Mouse (Mus musculus): ENCODE measurements around the gene Rora.
"Not testable (repeated sequence)": the region's sequence is repeated elsewhere in the genome, so short reads cannot be mapped to it uniquely, and the experiment has no call there.

Rora gene

DNA sequence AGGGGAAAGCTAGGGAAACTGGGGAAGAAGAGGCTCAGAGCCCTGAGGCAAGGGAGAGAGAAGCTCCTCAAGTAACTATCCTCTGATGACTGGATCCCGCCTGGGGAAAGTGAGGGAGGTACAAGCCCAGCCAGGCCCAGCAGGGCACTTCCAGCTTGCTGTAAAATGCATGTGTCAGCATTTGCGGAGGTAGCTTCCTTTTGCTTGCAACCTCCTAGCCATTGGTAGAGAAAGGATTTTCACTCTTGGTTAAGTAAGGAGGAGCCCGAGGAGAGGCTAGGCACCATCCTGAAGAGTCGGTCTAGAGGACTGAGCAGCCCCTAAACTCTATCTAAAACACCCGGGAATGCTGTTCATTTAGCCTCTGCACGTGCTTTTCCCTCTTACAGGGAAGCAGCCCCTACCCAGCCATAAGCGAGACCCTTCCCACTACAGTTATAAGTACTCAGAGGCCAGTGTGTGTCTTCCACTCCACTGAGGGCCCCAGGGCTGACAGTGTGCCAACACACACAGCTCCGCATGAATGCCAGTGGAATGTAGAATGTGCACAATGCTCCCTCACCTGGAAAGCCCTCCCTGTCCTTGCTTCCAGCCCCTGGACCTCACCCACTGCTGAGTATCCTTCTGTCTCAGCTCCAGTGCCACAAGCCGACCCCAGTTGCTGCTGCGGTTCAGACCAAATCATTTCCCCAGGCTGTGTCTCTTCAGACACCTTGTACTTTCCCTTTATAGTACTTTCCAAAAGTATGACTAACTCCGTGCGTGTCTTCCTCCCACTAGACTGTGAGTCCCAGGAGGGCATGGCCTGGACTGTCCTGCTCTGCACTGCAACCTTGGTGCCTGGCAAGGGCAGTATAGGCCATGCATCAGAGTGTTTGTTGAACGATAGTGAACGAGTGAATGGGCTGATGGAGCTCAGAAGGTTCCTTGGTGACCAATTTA lies 431.4 kb downstream of the Rora start:
- DNase-seq (ENCODE audit: low read depth, low spot score), result no peak

DNA sequence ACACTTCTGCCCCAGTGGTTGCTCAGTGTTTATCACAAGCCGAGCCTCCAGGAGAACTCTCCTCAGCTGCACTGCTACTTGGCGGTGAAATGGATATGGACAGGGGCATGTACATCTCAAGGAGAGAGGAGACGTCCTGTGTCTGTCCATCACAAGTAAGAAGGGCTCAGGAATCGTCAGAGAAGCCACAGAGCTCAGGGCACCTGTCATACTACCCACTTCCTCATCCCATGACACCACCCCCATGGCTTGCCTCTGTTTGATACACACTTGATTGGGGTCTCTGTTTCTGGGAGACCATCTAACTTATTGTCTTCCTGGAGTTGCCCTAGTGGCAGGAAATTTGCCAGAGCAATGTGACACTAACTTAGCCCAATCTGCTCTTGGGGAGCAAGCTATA lies 433.3 kb downstream of the Rora start:
- DNase-seq (ENCODE audit: low read depth, low spot score), result no peak

DNA sequence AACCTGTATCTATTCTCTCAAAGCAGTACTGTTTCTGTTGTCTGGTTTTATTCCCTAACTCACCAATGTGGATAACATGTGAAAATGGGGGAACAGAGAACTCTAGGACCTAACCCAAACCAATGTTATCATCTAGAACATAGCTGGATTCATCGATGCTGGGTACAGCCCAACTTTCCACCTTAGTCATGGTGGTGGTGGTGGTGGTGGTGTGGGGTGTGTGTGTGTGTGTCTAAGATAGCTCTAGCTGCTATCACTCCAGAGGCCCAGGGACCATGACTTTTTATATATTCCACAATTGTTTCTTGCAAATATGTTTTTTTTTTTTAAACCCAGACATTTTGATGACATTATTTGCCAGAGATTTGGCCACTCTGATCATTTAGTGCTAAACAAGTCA lies 433.7 kb downstream of the Rora start:
- no peak for DNase-seq (ENCODE audit: low read depth, low spot score)

DNA sequence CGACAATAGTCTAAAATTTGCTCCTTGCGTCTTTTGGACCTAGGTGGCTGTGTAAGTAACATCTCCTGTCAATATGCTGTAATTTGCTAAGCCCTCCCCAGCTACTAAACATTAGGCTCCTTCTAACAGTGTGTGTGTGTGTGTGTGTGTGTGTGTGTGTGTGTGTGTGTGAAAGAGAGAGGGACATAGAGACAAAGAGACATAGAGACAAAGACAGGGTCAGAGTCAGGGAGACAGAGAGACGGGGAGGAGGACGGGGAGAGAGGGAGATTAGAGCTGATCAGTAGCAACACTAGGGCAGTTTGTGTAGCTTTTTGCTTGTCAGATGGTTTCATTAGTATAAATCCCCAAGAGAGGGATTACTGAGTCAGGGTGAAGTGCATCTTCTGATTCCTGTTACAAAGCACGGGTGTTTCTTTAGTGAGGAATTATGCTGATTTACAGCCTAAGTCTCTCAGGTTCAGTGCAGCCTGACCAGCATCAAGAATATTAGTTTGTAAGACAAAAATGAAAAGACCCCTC lies 437.2 kb downstream of the Rora start:
- DNase-seq (ENCODE audit: low read depth, low spot score), result no peak

DNA sequence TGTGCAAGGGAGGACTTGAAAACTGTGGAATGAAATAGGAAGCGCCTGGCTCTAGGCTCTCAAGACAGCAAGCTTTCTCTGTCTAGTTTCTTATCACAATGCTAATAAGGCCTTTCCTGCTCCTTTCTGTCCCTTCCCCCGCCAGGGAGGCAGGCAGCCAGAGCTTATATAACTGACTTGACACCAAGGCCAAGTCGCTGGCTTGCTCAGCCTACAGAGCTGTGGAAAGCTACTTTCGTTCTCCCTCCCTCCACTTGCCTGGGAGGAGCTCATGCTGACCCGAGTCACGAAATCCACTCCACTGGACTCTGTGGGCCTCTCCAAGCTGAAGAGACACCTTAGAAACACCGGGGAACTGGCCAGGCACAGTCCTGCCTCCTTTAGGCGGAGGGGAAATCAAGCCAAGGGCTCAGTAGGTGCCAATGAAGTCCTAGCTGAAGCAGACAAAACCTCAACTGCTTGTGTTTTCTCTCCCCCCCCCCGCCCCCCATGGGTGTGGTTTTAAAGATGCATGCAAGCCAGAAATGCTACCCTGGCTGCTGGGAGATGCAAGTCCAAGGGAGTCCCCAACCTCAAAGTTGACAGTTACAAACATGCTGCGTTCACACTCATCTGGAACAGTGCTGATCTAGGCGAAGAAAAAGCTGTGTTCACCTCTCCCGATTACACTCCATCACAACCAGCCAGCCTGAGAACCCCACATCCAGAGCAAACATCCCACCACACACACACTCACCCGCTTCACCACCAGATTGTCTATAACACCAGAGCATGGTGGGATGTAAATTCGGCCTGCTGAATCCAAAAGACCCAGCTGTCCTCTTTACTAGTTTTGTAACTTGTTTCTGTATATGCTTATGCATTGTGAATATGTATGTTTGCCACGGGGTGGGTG lies 438.8 kb downstream of the Rora start:
- DNase-seq (ENCODE audit: low read depth, low spot score), result no peak

DNA sequence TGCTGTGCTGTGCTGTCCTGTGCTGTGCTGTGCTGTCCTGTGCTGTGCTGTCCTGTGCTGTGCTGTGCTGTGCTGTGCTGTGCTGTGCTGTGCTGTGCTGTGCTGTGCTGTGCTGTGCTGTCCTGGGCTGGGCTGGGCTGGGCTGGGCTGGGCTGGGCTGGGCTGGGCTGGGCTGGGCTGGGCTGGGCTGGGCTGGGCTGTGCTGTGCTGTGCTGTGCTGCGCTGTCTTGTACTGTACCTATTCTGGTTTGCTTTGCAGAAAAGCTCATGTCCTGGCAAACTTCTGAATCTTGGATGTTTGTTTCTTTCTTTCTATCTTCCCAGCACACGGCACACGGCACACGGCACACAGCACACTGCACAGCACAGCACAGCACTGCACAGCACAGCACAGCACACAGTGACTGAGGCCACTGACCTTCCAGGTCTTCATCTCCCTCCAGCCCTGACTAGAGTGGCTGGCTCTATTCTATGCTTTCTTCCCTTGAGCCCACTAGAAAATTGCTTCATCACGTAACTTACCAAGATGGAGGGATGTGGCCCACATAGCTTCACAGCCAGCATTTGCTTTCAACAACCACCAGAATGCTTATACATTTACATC lies 446.7 kb downstream of the Rora start:
- not testable (repeated sequence) for DNase-seq (ENCODE audit: low read depth, low spot score)

DNA sequence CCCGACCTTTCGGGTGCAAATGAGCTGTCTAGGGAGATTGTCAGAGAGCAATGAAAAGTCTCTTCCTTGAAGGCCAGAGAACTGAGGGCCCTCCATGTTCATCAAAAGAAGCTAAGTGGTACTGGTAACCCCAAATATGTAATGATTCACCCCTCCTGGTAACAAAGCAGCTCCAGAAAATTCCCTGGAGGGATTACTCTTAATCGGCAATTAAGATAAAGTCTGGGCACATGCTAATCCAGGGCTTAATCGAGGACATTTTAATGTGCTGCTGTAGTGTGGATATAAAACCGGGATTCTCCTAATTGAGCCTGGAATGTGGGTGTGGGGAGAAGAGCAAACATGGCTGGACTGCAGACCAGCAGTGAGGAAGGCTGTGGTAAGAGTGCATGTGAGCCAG lies 450.7 kb downstream of the Rora start:
- DNase-seq (ENCODE audit: low read depth, low spot score), result no peak

DNA sequence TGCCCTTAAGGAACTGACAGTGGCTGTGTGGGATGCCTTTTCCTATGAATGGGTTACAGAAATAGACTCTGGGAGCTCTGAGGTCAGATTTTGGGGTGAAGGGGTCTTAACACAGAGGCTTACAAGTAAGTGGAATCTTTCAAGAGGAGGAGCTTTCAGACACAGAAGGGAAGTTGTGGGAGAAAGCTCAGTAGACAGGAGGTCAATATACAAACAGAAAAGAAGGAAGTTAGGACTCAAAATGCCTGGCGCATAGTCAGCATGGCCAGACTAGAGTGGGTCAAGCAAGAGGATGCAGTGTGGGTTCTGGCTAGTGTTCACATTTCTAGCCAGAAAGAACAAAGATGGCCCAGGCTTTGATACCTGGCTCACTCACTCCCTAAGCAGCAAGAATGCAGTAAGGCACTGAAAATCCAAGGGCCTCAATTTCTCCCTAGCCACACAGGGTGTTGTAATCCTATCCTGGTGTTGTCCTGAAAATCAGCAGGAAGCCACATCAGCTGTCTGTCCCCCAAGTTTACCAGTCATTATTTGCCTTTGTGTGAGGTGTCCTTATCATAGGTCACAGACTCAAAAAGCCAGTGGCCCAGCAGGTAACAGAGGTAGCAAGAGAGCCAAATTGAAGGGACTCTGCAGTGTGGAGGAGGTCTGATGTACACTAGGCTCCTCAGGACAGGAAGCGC lies 456.2 kb downstream of the Rora start:
- no peak for DNase-seq (ENCODE audit: low read depth, low spot score)

DNA sequence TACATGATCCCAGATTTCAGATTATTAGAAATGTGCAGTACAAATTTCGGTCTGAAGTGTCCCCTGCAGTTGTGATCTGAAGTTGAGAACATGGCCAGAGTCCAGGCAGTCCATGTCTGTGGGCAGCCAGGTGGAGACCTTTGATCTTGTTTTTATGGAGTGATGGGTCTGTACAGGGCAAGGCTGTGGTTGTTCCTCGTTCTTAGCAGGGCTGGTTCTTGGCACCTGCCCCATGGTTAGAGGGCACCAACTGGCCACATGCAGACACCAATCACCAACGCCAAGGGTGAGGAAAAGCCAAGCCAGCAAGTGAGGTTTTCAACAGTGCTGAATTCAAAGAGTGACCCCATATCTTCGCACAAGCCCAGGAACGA lies 456.7 kb downstream of the Rora start:
- no peak for DNase-seq (ENCODE audit: low read depth, low spot score)

DNA sequence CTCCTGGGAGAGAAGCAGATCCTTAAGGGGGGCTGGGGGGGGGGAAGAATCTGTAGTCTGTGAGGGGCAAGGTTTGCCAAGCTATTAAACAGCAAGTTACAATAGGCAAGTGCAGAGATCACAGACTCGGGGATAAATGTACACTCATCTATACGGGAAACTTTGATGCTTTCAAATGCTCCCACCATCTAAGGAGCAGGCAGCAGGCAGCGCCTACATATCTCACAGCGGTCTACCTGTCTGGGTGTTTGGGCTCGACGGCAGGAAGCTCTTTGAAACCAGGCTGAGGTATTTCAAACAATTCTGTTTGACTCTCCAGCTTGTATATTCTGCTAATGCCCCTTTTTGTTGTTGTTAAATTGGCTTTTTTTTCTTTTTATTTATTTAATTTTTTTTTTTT lies 457.1 kb downstream of the Rora start:
- DNase-seq (ENCODE audit: low read depth, low spot score), result no peak

DNA sequence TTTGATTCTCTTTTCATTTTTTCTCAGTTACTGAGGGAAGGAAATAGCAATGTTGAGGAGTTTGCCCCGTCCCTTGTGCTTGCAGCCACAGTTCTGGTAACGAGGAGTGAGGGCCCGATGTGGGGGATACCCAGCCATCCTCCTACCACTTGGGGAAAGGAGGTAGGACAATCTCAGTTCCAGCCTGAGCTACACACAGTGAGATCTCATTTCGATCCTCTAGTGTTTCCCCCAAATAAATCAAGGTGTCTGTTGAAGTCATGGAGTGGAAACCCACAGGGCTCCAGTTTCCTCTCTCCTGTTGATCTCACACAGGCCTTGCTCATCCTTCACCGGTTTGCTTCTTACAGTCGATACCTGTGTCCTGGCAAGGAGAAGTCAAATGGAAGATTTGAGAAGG lies 458.0 kb downstream of the Rora start:
- no peak for DNase-seq (ENCODE audit: low read depth, low spot score)

DNA sequence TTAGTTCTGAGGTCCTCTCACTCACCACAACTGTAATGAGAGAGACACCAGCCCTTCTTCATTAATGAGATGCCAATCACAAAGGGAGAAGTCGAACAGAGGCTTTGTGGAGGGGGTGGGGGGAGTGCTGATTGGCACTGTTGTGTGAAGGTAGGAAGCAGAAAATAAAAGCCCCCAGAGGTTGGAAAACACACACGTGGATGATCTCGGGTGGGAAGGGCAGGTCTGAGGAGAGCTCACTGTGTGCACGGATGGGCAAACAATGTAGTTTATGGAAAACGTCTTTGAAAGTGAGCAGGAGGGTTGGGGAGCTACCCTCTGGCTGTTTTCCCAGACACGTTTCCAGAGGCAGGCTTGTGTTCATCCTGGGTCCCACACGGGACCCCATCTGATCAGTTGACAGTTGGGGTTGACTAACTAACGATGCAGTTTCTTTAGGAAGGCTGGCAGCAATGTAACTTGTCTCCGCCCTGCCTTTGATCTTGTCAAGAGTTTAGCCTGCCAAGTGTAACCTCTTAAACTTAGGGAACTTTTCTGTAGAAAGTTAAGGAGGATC lies 460.9 kb downstream of the Rora start:
- DNase-seq (ENCODE audit: low read depth, low spot score), result no peak

DNA sequence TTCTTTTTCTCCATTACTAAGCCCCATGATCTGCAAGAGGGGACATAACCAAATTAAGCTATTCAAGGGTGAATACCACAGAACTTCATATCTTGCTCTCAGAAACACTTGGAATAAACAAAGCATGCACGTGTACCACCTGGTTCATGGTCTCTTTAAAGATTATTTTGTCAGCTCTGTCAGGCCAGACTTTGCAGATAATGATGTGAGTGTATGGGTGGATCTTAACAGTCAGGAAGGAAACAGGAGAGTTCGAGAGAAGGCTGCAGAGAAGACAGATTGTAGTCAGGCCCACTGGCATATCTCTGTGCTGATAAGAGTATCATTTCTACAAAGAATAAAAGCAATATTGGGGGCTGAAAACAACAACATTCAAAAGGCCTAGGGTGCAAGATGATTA lies 463.2 kb downstream of the Rora start:
- DNase-seq (ENCODE audit: low read depth, low spot score), result no peak

DNA sequence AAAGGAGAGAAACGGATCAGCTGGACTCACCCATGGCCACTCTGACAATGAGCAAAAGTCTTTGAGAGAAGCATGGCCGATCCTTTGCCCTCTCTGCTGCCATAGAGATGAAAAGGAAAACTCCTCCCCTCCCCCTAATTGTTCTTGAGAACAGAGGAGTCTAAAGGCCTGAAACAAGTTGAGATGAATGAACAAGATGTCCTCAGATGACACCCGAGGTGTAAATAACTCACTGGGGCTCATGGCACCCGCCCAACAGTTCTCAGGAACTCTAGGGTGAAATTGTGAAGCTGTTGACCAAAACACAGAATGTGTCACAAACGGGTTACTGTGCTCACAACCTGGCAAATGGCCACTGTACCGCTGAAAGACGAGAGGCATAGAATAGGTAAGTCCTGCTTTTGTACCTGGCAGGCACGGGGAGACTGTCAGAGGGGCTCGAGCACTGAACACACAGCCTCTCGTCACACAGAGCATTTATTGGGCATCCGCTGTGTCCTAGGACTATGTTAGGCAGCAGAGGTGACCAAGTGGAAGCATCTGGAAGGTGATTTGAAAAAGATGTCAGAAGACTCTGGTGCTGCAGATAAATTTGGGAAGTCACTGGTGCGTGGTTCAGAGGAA lies 467.6 kb downstream of the Rora start:
- no peak for DNase-seq (ENCODE audit: low read depth, low spot score)

DNA sequence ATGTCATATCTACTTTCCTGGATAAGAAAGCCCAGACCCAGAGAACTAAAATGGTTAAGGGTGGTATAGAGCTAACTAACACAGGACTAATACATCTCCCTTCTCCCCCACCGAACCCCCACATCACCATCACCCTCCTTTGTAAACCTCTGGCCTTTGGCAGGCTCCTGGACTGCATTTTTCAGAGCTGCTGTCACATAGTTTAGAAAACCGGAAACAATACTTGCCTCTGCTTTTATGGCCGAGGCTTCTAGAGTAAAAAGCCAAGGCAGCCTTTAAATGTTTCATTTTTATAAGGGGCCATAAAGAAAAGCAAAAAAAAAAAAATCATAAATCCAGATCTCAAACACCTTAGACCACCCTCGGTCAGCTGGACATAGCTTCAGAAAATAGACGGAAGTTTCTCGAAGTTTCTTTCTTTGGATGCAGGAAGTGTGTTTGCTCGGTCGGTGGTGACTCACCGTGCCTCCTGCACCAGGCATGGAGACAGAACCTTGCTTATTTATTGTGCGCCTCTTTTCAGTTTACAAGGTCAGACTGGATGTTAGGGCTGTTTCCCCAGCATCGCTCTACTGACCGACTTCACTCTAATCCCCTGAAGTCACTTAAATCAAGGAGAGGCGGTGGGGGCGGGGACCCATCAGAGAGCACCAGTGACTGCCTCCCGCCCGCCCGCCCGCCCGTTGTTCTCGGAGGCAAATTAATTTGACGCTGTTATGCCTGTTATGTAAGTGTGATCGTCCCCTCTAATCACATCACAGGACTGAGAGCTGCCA lies 471.6 kb downstream of the Rora start:
- DNase-seq (ENCODE audit: low read depth, low spot score), result peak; percentile 43

DNA sequence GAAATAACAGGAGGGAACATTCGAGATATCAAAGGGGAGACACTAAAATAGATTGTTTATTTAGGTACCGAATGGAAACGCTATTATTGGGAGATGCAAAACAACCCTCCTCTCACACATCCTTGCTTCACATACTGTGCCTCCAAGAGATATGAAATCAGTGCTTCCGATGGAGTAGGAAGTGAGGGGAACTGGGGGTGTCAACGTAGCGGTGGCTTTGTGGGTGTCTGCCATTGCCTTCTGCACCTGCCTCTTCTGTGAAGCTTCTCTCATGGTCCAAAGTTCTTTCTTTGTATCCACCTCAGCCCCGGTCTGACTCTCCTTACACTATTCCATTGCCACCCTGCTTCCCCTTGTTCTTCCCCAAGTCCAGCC lies 472.2 kb downstream of the Rora start:
- no peak for DNase-seq (ENCODE audit: low read depth, low spot score)

DNA sequence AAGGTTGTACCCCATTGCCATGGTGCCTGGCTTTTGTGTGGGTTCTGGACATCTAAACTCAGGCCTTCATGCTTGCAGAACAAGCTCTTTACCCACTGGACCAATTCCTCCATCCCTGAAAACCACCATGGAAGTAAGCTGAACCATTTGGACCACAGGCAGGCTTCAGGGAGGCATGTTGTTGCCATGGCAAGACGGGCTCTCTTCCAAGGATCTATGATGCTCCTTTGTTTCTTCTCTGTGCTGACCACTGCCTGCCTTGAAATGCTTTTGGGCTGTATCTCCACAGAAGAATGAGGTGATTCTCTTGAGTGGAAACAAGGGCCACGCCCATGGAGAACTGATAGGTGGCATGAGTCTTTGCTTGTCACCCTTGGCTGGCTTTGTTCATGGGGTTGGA lies 473.0 kb downstream of the Rora start:
- DNase-seq (ENCODE audit: low read depth, low spot score), result no peak

DNA sequence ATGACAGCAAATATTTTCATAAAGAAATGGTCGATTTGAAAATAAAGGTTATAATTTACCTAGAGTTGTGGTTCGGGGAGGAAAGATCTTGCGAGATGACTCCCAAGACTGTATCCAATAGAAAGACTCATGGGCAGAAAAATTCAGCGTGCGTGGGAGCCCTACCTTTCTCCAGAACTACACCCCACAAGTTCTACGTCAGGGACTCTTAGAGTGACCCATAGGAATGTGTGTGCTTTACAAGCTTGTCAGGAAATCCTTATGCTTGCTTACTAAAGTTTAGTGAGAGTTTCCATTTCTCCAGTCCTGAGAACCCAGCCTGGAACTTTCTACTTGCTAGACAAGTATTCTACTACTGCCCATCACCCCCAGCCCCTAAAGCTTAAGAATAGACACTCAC lies 474.7 kb downstream of the Rora start:
- DNase-seq (ENCODE audit: low read depth, low spot score), result no peak

DNA sequence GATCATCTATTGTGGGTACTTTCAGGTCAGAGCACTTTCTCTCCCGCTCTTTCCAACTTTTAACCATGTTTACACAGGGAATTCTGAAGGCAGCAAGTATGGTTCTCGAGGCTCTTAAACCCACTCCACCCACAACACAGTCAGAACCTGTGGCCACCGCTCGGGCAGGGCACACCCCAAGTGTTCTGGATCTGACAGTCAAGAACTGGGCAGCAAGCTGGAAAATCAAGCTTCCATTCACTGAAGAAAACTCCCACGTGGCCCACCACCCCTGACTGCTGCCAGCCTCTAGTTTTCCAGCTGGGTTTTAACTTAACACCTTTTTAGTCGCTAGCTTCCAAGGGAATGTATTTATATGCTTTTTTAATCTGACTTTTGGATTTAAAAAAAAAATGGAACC lies 479.4 kb downstream of the Rora start:
- peak; percentile 35 for DNase-seq (ENCODE audit: low read depth, low spot score)

DNA sequence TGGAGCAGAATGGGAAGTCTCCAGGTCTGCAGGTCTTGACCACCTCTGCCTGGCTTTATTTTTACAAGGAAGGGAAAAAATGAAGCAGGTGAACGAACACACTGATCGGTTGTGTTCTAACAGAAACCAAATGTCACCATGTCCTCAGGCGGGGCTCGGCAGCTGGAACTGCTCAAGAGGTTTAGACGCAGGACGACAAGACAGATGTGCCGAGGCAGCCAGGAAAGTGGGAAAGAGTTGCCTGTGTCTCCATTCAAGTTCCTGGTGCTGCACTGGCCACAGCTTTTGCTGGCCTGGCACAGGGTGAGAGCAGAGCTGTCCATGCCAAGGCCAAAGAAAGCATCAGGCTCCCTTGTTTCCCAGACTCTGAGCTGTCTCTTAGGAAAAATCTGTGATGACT lies 480.1 kb downstream of the Rora start:
- peak; percentile 81 for DNase-seq (ENCODE audit: low read depth, low spot score)

Data from forelimb bud, embryonic 11.5 days (tissue).